Mouse (Mus musculus): Measurements from ENCODE around the gene Shprh.

The Shprh gene

GRCm38 (mm10) chr10:11148884-11149741 lies at the start of gene Shprh:
Shprh (plus strand) TSS chr10:11149427.
- WGBS, result under 1% methylated on average over 60 of the region's 60 CpGs

GRCm38 (mm10) chr10:11121781-11122180 lies 27.4 kb upstream of the Shprh start:
- 74% methylated on average over 2 of the region's 2 CpGs for WGBS

GRCm38 (mm10) chr10:11148446-11148845 lies 781 bp upstream of the Shprh start:
- 62% methylated on average over 4 of the region's 4 CpGs for WGBS

- 0% methylated on average over 20 of the region's 20 CpGs for WGBS
Observed at GRCm38 (mm10) chr10:11149742-11150125, 507 bp downstream of the Shprh start.

- 91% methylated on average over 14 of the region's 14 CpGs for WGBS
Observed at GRCm38 (mm10) chr10:11151644-11152043, 2.4 kb downstream of the Shprh start.

GRCm38 (mm10) chr10:11157039-11157438 lies 7.8 kb downstream of the Shprh start:
- WGBS, result 83% methylated on average over 9 of the region's 9 CpGs

- WGBS, result 75% methylated on average over 5 of the region's 5 CpGs
Observed at GRCm38 (mm10) chr10:11164537-11164936, 15.3 kb downstream of the Shprh start.

GRCm38 (mm10) chr10:11170252-11170651 lies 21.0 kb downstream of the Shprh start:
- WGBS, result 59% methylated on average over 5 of the region's 5 CpGs

GRCm38 (mm10) chr10:11171615-11172014 lies 22.4 kb downstream of the Shprh start:
- 82% methylated on average over 4 of the region's 4 CpGs for WGBS

- 73% methylated on average over 8 of the region's 8 CpGs for WGBS
Observed at GRCm38 (mm10) chr10:11175801-11176482, 26.7 kb downstream of the Shprh start.

GRCm38 (mm10) chr10:11180077-11180476 lies 30.9 kb downstream of the Shprh start:
- WGBS, result 88% methylated on average over 5 of the region's 5 CpGs

GRCm38 (mm10) chr10:11197341-11197740 lies 48.1 kb downstream of the Shprh start:
- WGBS, result 51% methylated on average over 1 of the region's 1 CpGs

- WGBS, result 79% methylated on average over 2 of the region's 2 CpGs
Observed at GRCm38 (mm10) chr10:11198346-11198745, 49.1 kb downstream of the Shprh start.

- WGBS, result 56% methylated on average over 4 of the region's 4 CpGs
Observed at GRCm38 (mm10) chr10:11199980-11200379, 50.8 kb downstream of the Shprh start.

GRCm38 (mm10) chr10:11205883-11206282 lies 56.7 kb downstream of the Shprh start:
- 93% methylated on average over 2 of the region's 2 CpGs for WGBS

GRCm38 (mm10) chr10:11208670-11209069 lies 59.4 kb downstream of the Shprh start:
- WGBS, result 93% methylated on average over 1 of the region's 1 CpGs

GRCm38 (mm10) chr10:11212003-11212402 lies 62.8 kb downstream of the Shprh start:
- 85% methylated on average over 4 of the region's 4 CpGs for WGBS

GRCm38 (mm10) chr10:11226442-11226841 lies 77.2 kb downstream of the Shprh start:
- WGBS, result 81% methylated on average over 3 of the region's 3 CpGs

GRCm38 (mm10) chr10:11229545-11230178 lies 80.4 kb downstream of the Shprh start:
- 43% methylated on average over 6 of the region's 6 CpGs for WGBS

GRCm38 (mm10) chr10:11233208-11233607 lies 84.0 kb downstream of the Shprh start:
- 68% methylated on average over 3 of the region's 3 CpGs for WGBS

- WGBS, result 86% methylated on average over 3 of the region's 3 CpGs
Observed at GRCm38 (mm10) chr10:11242988-11243387, 93.8 kb downstream of the Shprh start.

GRCm38 (mm10) chr10:11248210-11248609 lies 99.0 kb downstream of the Shprh start:
- WGBS, result 73% methylated on average over 3 of the region's 3 CpGs
